Mouse (Mus musculus) E14TG2a.4 (cell line): ENCODE measurements at regions not wholly inside any gene's neighbourhood (a gene's known extent, or its start where the extent isn't known, plus 50 kb on each side); places are given as distances from the start of the nearest gene placed in this dataset.

Experiments
- H3K27me3 ChIP-seq: 2 replicates; pipeline ENCODE4 v1.6.1; 2014; ENCODE audit warnings: low read length, control low read depth; ENCODE audit not compliant: insufficient read depth
- H3K36me3 ChIP-seq: 2 replicates; pipeline ENCODE4 v1.6.1; 2014; ENCODE audit warnings: low read length, control low read depth; ENCODE audit not compliant: insufficient read depth
- H3K4me1 ChIP-seq: replicated peaks from 2 replicates; pipeline ENCODE4 v1.6.1; 2014; ENCODE audit warnings: low read depth, low read length, control low read depth
- H3K4me3 ChIP-seq: replicated peaks from 2 replicates; pipeline ENCODE4 v1.5.1; 2014; ENCODE audit warnings: mild to moderate bottlenecking, low read length
- H3K9me3 ChIP-seq: 2 replicates; pipeline ENCODE4 v1.6.1; 2014; ENCODE audit warnings: low read length, control low read depth
- CTCF ChIP-seq: conservative IDR thresholded peaks from 2 replicates; pipeline ENCODE4 v1.5.1; 2014; ENCODE audit warnings: low read length
- NANOG ChIP-seq: IDR thresholded peaks from 2 replicates; pipeline ENCODE4 v1.6.1; 2014; ENCODE audit warnings: borderline replicate concordance, low read length, mixed read lengths
- POU5F1 ChIP-seq: IDR thresholded peaks from 2 replicates; pipeline ENCODE4 v1.6.1; 2014; ENCODE audit warnings: low read length, borderline replicate concordance

DNA sequence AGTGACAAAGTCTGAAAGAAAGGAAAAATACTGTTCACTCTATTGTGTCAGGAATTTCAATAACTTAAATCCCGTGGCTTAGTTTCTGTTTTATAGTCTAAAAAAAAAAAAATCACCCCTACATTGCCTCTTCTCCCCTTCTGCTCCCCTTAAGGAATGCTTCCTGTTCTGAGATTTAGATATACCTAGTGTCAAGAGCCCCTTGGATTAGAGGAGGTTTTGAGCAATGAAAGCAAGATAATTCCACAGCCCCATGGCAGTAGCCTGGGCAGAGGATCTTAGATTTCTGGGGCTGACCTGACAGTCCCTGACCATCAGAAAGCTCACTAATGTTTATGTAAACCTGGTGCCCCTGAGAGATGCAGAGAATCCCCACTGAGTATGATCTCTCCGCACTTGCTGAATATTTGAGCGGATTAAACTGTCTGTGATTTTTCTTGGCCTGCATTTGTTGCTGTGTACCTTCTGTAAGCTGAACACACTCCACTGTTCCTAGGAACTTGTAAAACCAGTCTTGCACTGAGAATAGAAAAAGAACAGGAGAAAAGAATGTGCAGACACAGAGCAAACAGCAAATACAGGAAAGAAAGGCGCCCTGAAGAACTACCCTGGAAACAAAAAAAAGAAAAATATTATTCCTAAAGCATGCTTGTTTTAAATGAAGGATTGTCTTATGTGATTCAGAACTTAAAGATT is 164.3 kb downstream of the Cxxc4 start:
- Histone ChIP-seq H3K9me3 (no peaks in the 10 kb centered on the region), H3K4me3 (no peak overlapping the region), H3K4me1 (no peaks in the 10 kb centered on the region), H3K36me3 (no peaks in the 10 kb centered on the region), H3K27me3 (no peaks in the 10 kb centered on the region)
- TF ChIP-seq POU5F1 (no peak), CTCF (no peak), NANOG (no peak)

DNA sequence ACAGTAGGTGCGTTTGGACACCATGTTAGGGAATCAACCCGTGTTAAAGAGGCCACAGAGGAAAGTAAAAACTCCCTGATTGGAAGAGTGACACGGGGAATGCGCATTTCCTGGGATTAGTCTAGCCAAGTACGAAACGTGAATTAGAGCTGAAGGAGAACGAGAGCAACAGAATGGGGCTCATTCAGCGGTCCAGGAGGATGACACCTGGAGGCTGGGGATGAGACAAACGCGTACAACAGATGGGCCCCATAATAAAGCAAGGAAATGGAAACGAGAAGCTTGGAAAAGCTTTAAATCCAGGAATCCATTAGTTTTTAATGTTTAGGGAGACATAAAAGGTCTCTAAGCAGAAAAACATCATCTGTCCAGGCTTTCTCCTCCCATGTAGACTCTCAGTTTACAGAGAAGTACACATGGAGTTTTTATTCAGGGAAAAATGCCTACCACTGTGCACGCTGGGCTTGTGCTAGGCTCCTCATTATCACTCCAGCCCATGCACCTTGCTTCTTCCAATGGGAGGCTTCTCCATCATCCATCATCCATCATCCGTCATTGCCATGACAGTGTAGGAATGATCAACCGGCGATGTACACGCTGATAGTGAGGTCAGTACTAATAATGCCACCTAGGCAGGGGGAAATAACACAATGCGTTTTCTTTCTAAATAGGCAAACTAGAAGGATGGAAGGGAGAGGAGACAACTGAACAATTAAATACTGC is 179.5 kb downstream of the Cxxc4 start:
- no peaks in the 10 kb centered on the region for H3K36me3 ChIP-seq
- no peak for TF ChIP-seq NANOG
- no peak for TF ChIP-seq CTCF
- TF ChIP-seq POU5F1, result no peak
- no peaks in the 10 kb centered on the region for H3K4me1 ChIP-seq
- H3K4me3 ChIP-seq, result no peak overlapping the region
- H3K27me3 ChIP-seq, result no peaks in the 10 kb centered on the region
- H3K9me3 ChIP-seq, result no peaks in the 10 kb centered on the region

- no peaks in the 10 kb centered on the region for H3K36me3 ChIP-seq
- H3K9me3 ChIP-seq, result no peaks in the 10 kb centered on the region
- no peaks in the 10 kb centered on the region for H3K27me3 ChIP-seq
- no peaks in the 10 kb centered on the region for H3K4me1 ChIP-seq
- no peak overlapping the region for H3K4me3 ChIP-seq
- TF ChIP-seq NANOG, result no peak
- TF ChIP-seq POU5F1, result no peak
- no peak for TF ChIP-seq CTCF
Observed at GRCm38 (mm10) chr3:134427633-134428032, 191.3 kb downstream of the Cxxc4 start.

DNA sequence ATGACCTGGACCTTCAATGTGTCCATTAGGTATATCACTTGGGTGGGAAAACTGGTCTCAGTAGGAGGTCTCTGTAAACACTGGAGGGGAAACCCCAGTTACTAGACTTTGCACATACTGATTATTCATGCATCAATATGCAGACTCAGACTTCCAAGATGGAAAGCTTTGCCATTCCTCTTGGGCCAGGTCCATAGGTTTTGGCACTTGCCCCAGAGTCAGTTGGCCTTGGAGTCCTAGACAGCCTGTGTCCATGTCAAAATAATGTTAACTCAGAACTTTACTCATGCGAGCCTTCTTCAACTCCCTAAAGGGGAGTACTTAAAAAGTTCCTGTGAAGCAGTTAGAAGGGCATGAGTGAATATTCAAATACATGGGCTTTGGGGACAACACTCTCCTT is 230.3 kb downstream of the Cxxc4 start:
- Histone ChIP-seq H3K36me3 (no peaks in the 10 kb centered on the region), H3K4me3 (no peak overlapping the region), H3K9me3 (no peaks in the 10 kb centered on the region), H3K27me3 (no peaks in the 10 kb centered on the region), H3K4me1 (no peaks in the 10 kb centered on the region)
- TF ChIP-seq POU5F1 (no peak), NANOG (no peak), CTCF (no peak)

- H3K4me1 ChIP-seq, result no peaks in the 10 kb centered on the region
- no peaks in the 10 kb centered on the region for H3K27me3 ChIP-seq
- no peaks in the 10 kb centered on the region for H3K36me3 ChIP-seq
- no peak for TF ChIP-seq NANOG
- no peaks in the 10 kb centered on the region for H3K9me3 ChIP-seq
- no peak overlapping the region for H3K4me3 ChIP-seq
Observed at GRCm38 (mm10) chr3:134487280-134487679, 251.0 kb downstream of the Cxxc4 start.

DNA sequence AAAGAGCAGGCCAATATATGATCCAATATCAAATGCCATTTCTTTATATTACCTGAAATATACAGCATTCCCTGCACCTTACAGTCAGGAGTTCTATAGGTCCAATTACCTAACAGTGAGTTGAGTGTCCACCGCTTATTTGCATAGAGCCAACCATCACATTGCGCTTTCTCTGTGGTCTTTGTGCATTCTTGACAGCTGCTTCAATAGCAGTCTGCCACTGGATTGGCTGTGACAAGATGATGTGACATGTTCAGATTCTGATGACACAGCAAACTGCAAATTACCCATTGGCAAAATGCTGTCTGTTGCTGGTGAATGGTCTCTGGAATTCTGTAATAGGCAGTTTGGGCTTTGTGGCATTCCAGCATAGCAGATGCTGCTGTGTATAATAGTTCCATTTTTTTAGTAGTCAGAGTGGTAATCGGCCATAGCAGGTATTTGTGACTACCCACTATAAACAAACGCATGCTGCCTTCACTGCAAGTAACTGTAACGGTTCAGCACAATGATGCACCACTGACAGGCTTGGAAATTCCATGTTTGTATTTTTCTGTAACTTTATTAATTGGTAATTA is 253.8 kb downstream of the Cxxc4 start:
- Histone ChIP-seq H3K27me3 (no peaks in the 10 kb centered on the region), H3K9me3 (no peaks in the 10 kb centered on the region), H3K4me1 (no peaks in the 10 kb centered on the region), H3K4me3 (no peak overlapping the region), H3K36me3 (no peaks in the 10 kb centered on the region)
- TF ChIP-seq POU5F1 (no peak), CTCF (no peak), NANOG (no peak)

GRCm38 (mm10) chr3:134509702-134510101 is 273.4 kb downstream of the Cxxc4 start:
- H3K4me1 ChIP-seq, result no peaks in the 10 kb centered on the region
- H3K9me3 ChIP-seq, result no peaks in the 10 kb centered on the region; the same call in 1 of the 2 replicates
- no peaks in the 10 kb centered on the region for H3K36me3 ChIP-seq
- TF ChIP-seq NANOG, result no peak
- no peak for TF ChIP-seq CTCF
- H3K4me3 ChIP-seq, result no peak overlapping the region
- H3K27me3 ChIP-seq, result no peaks in the 10 kb centered on the region

DNA sequence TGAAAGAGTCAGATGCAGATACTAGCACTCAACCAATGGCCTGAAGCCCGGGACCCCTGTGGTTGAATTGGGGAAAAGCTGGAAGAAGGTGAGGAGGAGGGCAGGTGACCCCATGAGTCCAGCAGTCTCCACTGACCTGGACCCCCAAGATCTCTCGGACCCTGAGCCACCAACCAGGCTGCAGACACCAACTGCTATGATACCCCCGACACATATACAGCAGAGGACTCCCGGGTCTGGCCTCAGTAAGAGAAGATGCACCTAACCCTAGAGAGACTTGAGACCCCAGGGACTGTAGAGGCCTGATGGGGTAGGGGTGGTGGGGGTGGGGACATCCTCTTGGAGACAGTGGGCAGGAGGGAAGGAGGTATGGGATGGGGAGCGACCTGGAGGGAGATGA is 289.5 kb downstream of the Cxxc4 start:
- Histone ChIP-seq H3K4me3 (no peak overlapping the region), H3K27me3 (no peaks in the 10 kb centered on the region), H3K4me1 (no peaks in the 10 kb centered on the region), H3K36me3 (no peaks in the 10 kb centered on the region), H3K9me3 (no peaks in the 10 kb centered on the region)
- TF ChIP-seq POU5F1, result no peak
- no peak for TF ChIP-seq CTCF
- no peak for TF ChIP-seq NANOG

GRCm38 (mm10) chr3:134560144-134560543 is 268.7 kb upstream of the Tacr3 start:
- no peaks in the 10 kb centered on the region for H3K36me3 ChIP-seq
- TF ChIP-seq POU5F1, result no peak
- no peak for TF ChIP-seq NANOG
- TF ChIP-seq CTCF, result no peak
- no peaks in the 10 kb centered on the region for H3K4me1 ChIP-seq
- no peak overlapping the region for H3K4me3 ChIP-seq
- H3K9me3 ChIP-seq, result no peaks in the 10 kb centered on the region
- H3K27me3 ChIP-seq, result no peaks in the 10 kb centered on the region
